8 mouse cellular contexts compared by ENCODE assay signal in genomic region chr11:3862661-3863453, GRCm38 (mm10). TPM values are rescaled to one million over a fixed set of nuclear protein-coding genes. Genes with fewer than 3 reads are reported as not detected.
DNase-seq lines count a peak whose midpoint lies in the region; ATAC-seq and TF ChIP-seq lines count a peak whose summit lies in the region.

No protein-coding gene starts in this region.

- TF ChIP-seq EP300 in CH12.LX (IDR thresholded peaks at IDR 0.05; ENCODE audit: low read length): no peak

- peak in 1 of 2 experiments; percentile 27; a peak in 2 of 4 replicates for TF ChIP-seq CTCF in CH12.LX (conservative IDR thresholded peaks at IDR 0.05 in 1 of 2, IDR thresholded peaks at IDR 0.05 in 1 of 2; ENCODE audit: low read depth in 2 of 2, low read length in 2 of 2)

- ATAC-seq in forebrain, embryonic 11.5 days (replicated peaks; ENCODE audit: low FRiP score): peak; percentile 37
- no peak for ATAC-seq in liver, embryonic 11.5 days (replicated peaks; ENCODE audit: low FRiP score)

- DNase-seq in gastrocnemius, postnatal 10 days: peak; percentile 10
- no peak for DNase-seq in gastrocnemius, postnatal 25 days
- DNase-seq in CH12.LX (ENCODE audit: extremely low read depth): no peak
- no peak for DNase-seq in forebrain, embryonic 11.5 days (ENCODE audit: low spot score)
- no peak for DNase-seq in liver, embryonic 11.5 days (ENCODE audit: low spot score)
- no peak for DNase-seq in thymus, postnatal 25 days
- DNase-seq in urinary bladder, postnatal 25 days (ENCODE audit: low spot score): no peak
- DNase-seq in left cerebral cortex, adult 11 months (ENCODE audit: low spot score): no peak

- TF ChIP-seq RAD21 in CH12.LX (IDR thresholded peaks at IDR 0.05; ENCODE audit: low read depth, low read length): no peak; the same call in 1 of the 2 replicates

- H3K4me3 ChIP-seq in CH12.LX (replicated peaks in 1 of 3; ENCODE audit: low read depth in 2 of 3, low read length in 2 of 3, poor library complexity in 1 of 3): no peak overlapping the region
- peak overlapping the region; percentile 39 for H3K4me3 ChIP-seq in forebrain, embryonic 11.5 days (ENCODE audit: low read depth, low read length)
- H3K4me3 ChIP-seq in liver, embryonic 11.5 days (ENCODE audit: low read depth, low read length): peak overlapping the region; percentile 57

- dilution Hi-C loops in CH12.LX (cut with MboI; ENCODE audit: extremely low pct_ligation_motif_present, extremely low pct_unique_long_range_greater_than_20kb, low sequenced_read_pairs): no loop called here

- 78% methylated on average over 19 of the region's 19 CpGs for WGBS in forebrain, embryonic 11.5 days
- 67% methylated on average over 19 of the region's 19 CpGs for WGBS in liver, embryonic 11.5 days

- no peaks in the 10 kb centered on the region for H3K27me3 ChIP-seq in CH12.LX (replicated peaks)
- H3K27me3 ChIP-seq in forebrain, embryonic 11.5 days (ENCODE audit: control insufficient read depth, insufficient read depth, low read length): 0 out of 2 replicates have a peak, but pooled peaks cover 2% of the 10 kb centered on the region
- peaks cover 26% of the 10 kb centered on the region for H3K27me3 ChIP-seq in liver, embryonic 11.5 days (replicated peaks; ENCODE audit: control insufficient read depth, insufficient read depth, low read length)

- no peak overlapping the region for H3K9ac ChIP-seq in CH12.LX (ENCODE audit: insufficient read depth, low read depth)
- no peak overlapping the region for H3K9ac ChIP-seq in forebrain, embryonic 11.5 days (ENCODE audit: low read length)
- H3K9ac ChIP-seq in liver, embryonic 11.5 days (ENCODE audit: low read depth, low read length): no peak overlapping the region

- TF ChIP-seq POLR2A in CH12.LX (IDR thresholded peaks at IDR 0.05; ENCODE audit: low read depth, low read length): no peak

- no peak overlapping the region for H3K4me2 ChIP-seq in CH12.LX (ENCODE audit: insufficient read depth, low read depth, poor library complexity, severe bottlenecking)
- H3K4me2 ChIP-seq in forebrain, embryonic 11.5 days (ENCODE audit: low read depth, low read length, severe bottlenecking): peak overlapping the region; percentile 81; the same call in 1 of the 2 replicates
- peak overlapping the region; percentile 94 for H3K4me2 ChIP-seq in liver, embryonic 11.5 days

- in situ Hi-C loops in CH12.LX (cut with MboI; ENCODE audit: low pct_ligation_motif_present, low pct_unique_long_range_greater_than_20kb, low sequenced_read_pairs): no loop called here

- peaks cover 2% of the 10 kb centered on the region for H3K9me3 ChIP-seq in CH12.LX (replicated peaks; ENCODE audit: low read length)
- no peaks in the 10 kb centered on the region for H3K9me3 ChIP-seq in forebrain, embryonic 11.5 days (ENCODE audit: control insufficient read depth, low read length)
- no peaks in the 10 kb centered on the region for H3K9me3 ChIP-seq in liver, embryonic 11.5 days (ENCODE audit: control insufficient read depth, low read length)

- no peaks in the 10 kb centered on the region for H3K36me3 ChIP-seq in CH12.LX (replicated peaks in 1 of 2; ENCODE audit: control insufficient read depth in 1 of 2, insufficient read depth in 1 of 2, low read length in 1 of 2)
- H3K36me3 ChIP-seq in forebrain, embryonic 11.5 days (ENCODE audit: control insufficient read depth, insufficient read depth, low read length): no peaks in the 10 kb centered on the region
- no peaks in the 10 kb centered on the region for H3K36me3 ChIP-seq in liver, embryonic 11.5 days (ENCODE audit: control insufficient read depth, insufficient read depth, low read length)

- no peaks in the 10 kb centered on the region for H3K79me2 ChIP-seq in CH12.LX (replicated peaks; ENCODE audit: control insufficient read depth, extremely low read depth, insufficient read depth, poor library complexity, severe bottlenecking)

- H3K4me1 ChIP-seq in CH12.LX (ENCODE audit: control insufficient read depth in 1 of 2, insufficient read depth in 2 of 2): peaks cover 0 to 3% of the 10 kb centered on the region in 2 experiments; a peak in 1 of 4 replicates
- H3K4me1 ChIP-seq in forebrain, embryonic 11.5 days (replicated peaks; ENCODE audit: control insufficient read depth, insufficient read depth, low read length): peaks cover 5% of the 10 kb centered on the region; the same call in 1 of the 2 replicates
- peaks cover 3% of the 10 kb centered on the region for H3K4me1 ChIP-seq in liver, embryonic 11.5 days (replicated peaks; ENCODE audit: control insufficient read depth, insufficient read depth, low read length)

- H3K27ac ChIP-seq in CH12.LX (ENCODE audit: insufficient read depth, low read depth): no peak overlapping the region
- H3K27ac ChIP-seq in forebrain, embryonic 11.5 days (ENCODE audit: low read depth, low read length): no peak overlapping the region
- H3K27ac ChIP-seq in liver, embryonic 11.5 days (ENCODE audit: low read depth, low read length): no peak overlapping the region

TF ChIP-seq in CH12.LX, 34 proteins besides CTCF, POLR2A, EP300 and RAD21:
- no peak for TF ChIP-seq MYC (IDR thresholded peaks at IDR 0.05; ENCODE audit: low read depth, low read length)
- TF ChIP-seq SMC3 (IDR thresholded peaks at IDR 0.05; ENCODE audit: low read depth, low read length): peak; percentile 22; the same call in 1 of the 2 replicates
- TF ChIP-seq UBTF (IDR thresholded peaks at IDR 0.05; ENCODE audit: low read depth, low read length): no peak
- no peak for TF ChIP-seq MEF2A (IDR thresholded peaks at IDR 0.05; ENCODE audit: borderline replicate concordance, low read depth, low read length)

RNA-seq across cellular contexts. Expression of gene Osbp2, which starts 0.8 kb away (rescaled TPM):
- under 1 TPM; 0.49 to 0.88 TPM for total RNA-seq in gastrocnemius, postnatal 10 days (2021)
- total RNA-seq in gastrocnemius, postnatal 25 days (2021): under 1 TPM; 0.46 TPM
- not detected in 2 replicates for total RNA-seq in CH12.LX (2012; rRNA removed)
- not detected in 2 replicates for total RNA-seq in CH12.LX (2014; rRNA removed)
- polyA plus RNA-seq in CH12.LX (2012; ENCODE audit: insufficient read length, low read depth): not detected in 2 replicates
- 1.2 and 2.0 TPM in 2 replicates for polyA plus RNA-seq in forebrain, embryonic 11.5 days (2014; fragmentation: Nextera tagmentation; extraction: Ambion mirVana)
- 0.32 and 0.38 TPM in 2 replicates for polyA plus RNA-seq in liver, embryonic 11.5 days (2014; fragmentation: Nextera tagmentation; extraction: Ambion mirVana)

RNA-seq across cellular contexts. Expression of gene 4921536K21Rik, which starts 32.0 kb away (rescaled TPM):
- under 1 TPM in 1 of 2 experiments, not detected in 1; 0.23 TPM for total RNA-seq in gastrocnemius, postnatal 10 days (2021)
- under 1 TPM; 0.13 TPM for total RNA-seq in gastrocnemius, postnatal 25 days (2021)
- total RNA-seq in CH12.LX (2012; rRNA removed) (0.08 and 0.21 TPM in 2 replicates), CH12.LX (2014; rRNA removed) (0.08 TPM in 1 of 2 replicates, not detected in the other)
- 0.56 and 0.61 TPM in 2 replicates for polyA plus RNA-seq in CH12.LX (2012; ENCODE audit: insufficient read length, low read depth)
- polyA plus RNA-seq in forebrain, embryonic 11.5 days (2014; fragmentation: Nextera tagmentation; extraction: Ambion mirVana): 0.51 and 0.60 TPM in 2 replicates
- not detected in 2 replicates for polyA plus RNA-seq in liver, embryonic 11.5 days (2014; fragmentation: Nextera tagmentation; extraction: Ambion mirVana)

RNA-seq across cellular contexts. Expression of gene Dusp18, which starts 32.2 kb away (rescaled TPM):
- total RNA-seq in gastrocnemius, postnatal 10 days (2021): 1 to 10 TPM; 2.1 to 2.8 TPM
- 1 to 10 TPM; 5.1 to 8.4 TPM for total RNA-seq in gastrocnemius, postnatal 25 days (2021)
- total RNA-seq in CH12.LX (2012; rRNA removed) (4.7 and 4.8 TPM in 2 replicates), CH12.LX (2014; rRNA removed) (2.3 and 2.8 TPM in 2 replicates)
- polyA plus RNA-seq in CH12.LX (2012; ENCODE audit: insufficient read length, low read depth): 5.5 and 6.6 TPM in 2 replicates
- polyA plus RNA-seq in forebrain, embryonic 11.5 days (2014; fragmentation: Nextera tagmentation; extraction: Ambion mirVana): 22.5 and 23.7 TPM in 2 replicates
- 2.0 and 2.5 TPM in 2 replicates for polyA plus RNA-seq in liver, embryonic 11.5 days (2014; fragmentation: Nextera tagmentation; extraction: Ambion mirVana)

RNA-seq across cellular contexts. Expression of gene Slc35e4, which starts 51.6 kb away (rescaled TPM):
- total RNA-seq in gastrocnemius, postnatal 10 days (2021): 10 to 100 TPM; 15.8 to 19.4 TPM
- 10 to 100 TPM; 13.0 to 14.2 TPM for total RNA-seq in gastrocnemius, postnatal 25 days (2021)
- total RNA-seq in CH12.LX (2012; rRNA removed) (9.5 and 10.9 TPM in 2 replicates), CH12.LX (2014; rRNA removed) (3.3 and 4.5 TPM in 2 replicates)
- polyA plus RNA-seq in CH12.LX (2012; ENCODE audit: insufficient read length, low read depth): 4.0 and 4.6 TPM in 2 replicates
- 3.5 and 3.9 TPM in 2 replicates for polyA plus RNA-seq in forebrain, embryonic 11.5 days (2014; fragmentation: Nextera tagmentation; extraction: Ambion mirVana)
- 0.97 and 1.4 TPM in 2 replicates for polyA plus RNA-seq in liver, embryonic 11.5 days (2014; fragmentation: Nextera tagmentation; extraction: Ambion mirVana)

Comparison
In these comparisons a context has a peak if more than half of its experiments do, and no peak if none do; other contexts are left out.
1. H3K4me3 ChIP-seq: peak in forebrain, embryonic 11.5 days (single experiment) and liver, embryonic 11.5 days (single experiment); none in CH12.LX (0 of 3).